Mouse (Mus musculus): Measurements from ENCODE around the gene Areg. TPM values are rescaled to one million over a fixed set of nuclear protein-coding genes. Genes with fewer than 3 reads are reported as not detected.

Areg gene
- not detected in 2 replicates for polyA plus RNA-seq (2012; ENCODE audit: low replicate concordance)

DNA sequence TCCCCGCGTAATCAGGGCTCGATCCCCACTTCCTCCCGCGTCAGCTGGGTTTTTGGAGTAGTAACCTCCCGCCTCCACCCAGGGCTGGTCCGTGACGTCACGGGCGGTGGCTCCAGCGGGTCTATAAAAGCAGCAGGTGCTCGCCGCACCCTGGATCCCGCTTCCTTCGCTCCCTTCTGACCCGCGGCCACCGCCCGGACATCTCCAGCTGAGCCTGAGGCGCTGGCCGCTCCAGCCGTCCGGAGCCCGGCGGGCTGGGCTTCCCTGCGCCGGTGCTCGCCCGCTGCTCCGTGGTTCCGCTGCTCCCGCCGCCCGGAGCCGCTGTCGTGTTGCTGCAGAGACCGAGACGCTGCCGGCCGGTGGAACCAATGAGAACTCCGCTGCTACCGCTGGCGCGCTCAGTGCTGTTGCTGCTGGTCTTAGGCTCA is at the start of gene Areg:
Gene Areg, plus strand, starts transcription at position 154 of the 428 bp plus-strand sequence.

Other genes starting within 250 kb of the Areg start
- gene Cxcl1, start 248.4 kb upstream of the Areg start, polyA plus RNA-seq (2012; ENCODE audit: low replicate concordance), result 0.51 TPM in 1 of 2 replicates, not detected in the other
- gene Cxcl2, start 235.7 kb upstream of the Areg start, polyA plus RNA-seq (2012; ENCODE audit: low replicate concordance), result not detected in 2 replicates
- gene Mthfd2l, start 208.5 kb upstream of the Areg start, polyA plus RNA-seq (2012; ENCODE audit: low replicate concordance), result 5.6 and 11.2 TPM in 2 replicates
- 0.10 TPM in 1 of 2 replicates, not detected in the other for gene Epgn, start 112.1 kb upstream of the Areg start, polyA plus RNA-seq (2012; ENCODE audit: low replicate concordance)
- not detected in 2 replicates for gene Ereg, start 65.0 kb upstream of the Areg start, polyA plus RNA-seq (2012; ENCODE audit: low replicate concordance)